Comparison of ENCODE assay signal across 33 mouse cellular contexts in genomic region chr14:55524062-55524461, GRCm38 (mm10). TPM values are rescaled to one million over a fixed set of nuclear protein-coding genes. Genes with fewer than 3 reads are reported as not detected.
"Had no signal": no experiment of that assay in that cellular context is flagged by ENCODE, and none has a peak within 500 bp of the region (broad histone marks: within the 10 kb centered on the region; RNA-seq: fewer than 3 reads in every experiment).

No protein-coding gene starts in this region.

- H3K27ac ChIP-seq: heart, embryonic 10.5 days; hindbrain, embryonic 10.5 days; hindbrain, embryonic 12.5 days; hindbrain, embryonic 14.5 days; intestine, embryonic 15.5 days; limb, embryonic 10.5 days; limb, embryonic 12.5 days; liver, embryonic 13.5 days had no signal

- H3K36me3 ChIP-seq: heart, embryonic 10.5 days; heart, embryonic 12.5 days; hindbrain, embryonic 10.5 days; hindbrain, embryonic 12.5 days; intestine, embryonic 15.5 days; limb, embryonic 10.5 days; limb, embryonic 12.5 days; liver, embryonic 13.5 days had no signal

- DNase-seq: gastrocnemius, postnatal 10 days; gastrocnemius, postnatal 25 days; heart, adult 18-20 months; heart, postnatal 10 days; heart, postnatal 4 days; kidney, adult 18-20 months; kidney, adult 8-10 months; kidney, postnatal 10 days; kidney, postnatal 36 days; layer of hippocampus, adult 9-11 months; layer of hippocampus, postnatal 36 days; liver; liver, embryonic 13.5 days had no signal

- H3K9ac ChIP-seq: heart, embryonic 12.5 days; hindbrain, embryonic 12.5 days; hindbrain, embryonic 14.5 days; intestine, embryonic 15.5 days; limb, embryonic 12.5 days; liver, embryonic 13.5 days had no signal

- H3K4me3 ChIP-seq: heart, embryonic 12.5 days; hindbrain, embryonic 10.5 days; hindbrain, embryonic 12.5 days; intestine, embryonic 15.5 days; limb, embryonic 10.5 days; limb, embryonic 12.5 days; liver, embryonic 13.5 days had no signal

- H3K9me3 ChIP-seq: heart, embryonic 10.5 days; heart, embryonic 12.5 days; hindbrain, embryonic 10.5 days; hindbrain, embryonic 12.5 days; intestine, embryonic 15.5 days; limb, embryonic 10.5 days; limb, embryonic 12.5 days; liver, embryonic 13.5 days had no signal

RNA-seq across cellular contexts. Expression of gene Nrl, which starts 0.7 kb away (rescaled TPM):
- total RNA-seq: gastrocnemius, adult 18-20 months; gastrocnemius, postnatal 10 days; gastrocnemius, postnatal 25 days; gastrocnemius, postnatal 4 days; granulocyte monocyte progenitor cell, adult 5-6 weeks; heart, adult 18-20 months; heart, adult 8-10 months; heart, postnatal 10 days; heart, postnatal 4 days had no signal
- polyA plus RNA-seq: heart, embryonic 10.5 days; heart, embryonic 12.5 days; heart, embryonic 14.5 days; hindbrain, embryonic 10.5 days; hindbrain, embryonic 12.5 days; intestine, embryonic 15.5 days; intestine, postnatal 0 days; kidney, embryonic 14.5 days; kidney, embryonic 16.5 days; large intestine, adult 2 months; limb, embryonic 10.5 days; limb, embryonic 12.5 days; liver, embryonic 11.5 days; liver, embryonic 13.5 days had no signal

RNA-seq across cellular contexts. Expression of gene Cpne6, which starts 13.8 kb away (rescaled TPM):
- total RNA-seq: gastrocnemius, adult 18-20 months; gastrocnemius, postnatal 25 days; gastrocnemius, postnatal 4 days; granulocyte monocyte progenitor cell, adult 5-6 weeks; heart, adult 18-20 months; heart, postnatal 25 days had no signal
- polyA plus RNA-seq: inflammation-experienced regulatory T-cells, adult 6 months had no signal

RNA-seq across cellular contexts. Expression of gene Carmil3, which starts 33.6 kb away (rescaled TPM):
- total RNA-seq: granulocyte monocyte progenitor cell, adult 5-6 weeks had no signal
- polyA plus RNA-seq: inflammation-experienced regulatory T-cells, adult 6 months had no signal
